Mouse (Mus musculus): Measurements from ENCODE around the gene Slc44a5. TPM values are rescaled to one million over a fixed set of nuclear protein-coding genes. Genes with fewer than 3 reads are reported as not detected.

Gene Slc44a5
- total and polyA plus RNA-seq, 2 experiments = not detected

DNA sequence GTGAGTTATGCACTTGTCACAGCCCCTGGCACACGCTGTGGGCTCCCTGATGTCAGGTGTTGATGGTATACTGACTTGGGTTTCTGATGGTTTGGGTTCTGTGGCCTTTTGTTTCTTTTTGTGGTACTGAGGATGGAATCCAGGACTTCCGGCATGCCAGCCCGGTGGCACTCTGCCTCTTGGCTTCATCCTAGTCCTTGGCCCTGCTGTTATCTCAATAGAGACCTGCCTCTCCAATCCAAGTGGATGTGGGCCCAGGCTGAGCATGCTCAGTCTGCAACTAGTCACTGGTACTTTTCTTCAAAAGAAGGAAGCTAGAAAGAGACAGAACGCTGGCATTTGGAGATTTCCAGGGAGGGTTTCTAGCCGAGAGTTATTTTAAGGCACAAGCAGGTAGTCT, 318.9 kb downstream of the Slc44a5 start:
- H3K36me3 ChIP-seq (ENCODE audit: control insufficient read depth, insufficient read depth, low read length) = no peaks in the 10 kb centered on the region
- H3K27ac ChIP-seq (replicated peaks; ENCODE audit: insufficient read depth, low read depth, low read length) = no peak overlapping the region
- no peak overlapping the region for H3K9ac ChIP-seq (ENCODE audit: low read depth, low read length)
- DNase-seq (ENCODE audit: extremely low read depth, low read depth, low spot score) = no peak
- H3K4me3 ChIP-seq (ENCODE audit: insufficient read depth, low read depth, low read length) = no peak overlapping the region
- 0 out of 2 replicates have a peak, but pooled peaks cover 2% of the 10 kb centered on the region for H3K27me3 ChIP-seq (ENCODE audit: control insufficient read depth, insufficient read depth, low read length)
- no peak for TF ChIP-seq POLR2A (IDR thresholded peaks at IDR 0.05; ENCODE audit: extremely low read depth, insufficient read depth, low read length)
- no peak for TF ChIP-seq CTCF (IDR thresholded peaks at IDR 0.05; ENCODE audit: low read depth, low read length)
- no peaks in the 10 kb centered on the region for H3K79me2 ChIP-seq (ENCODE audit: control insufficient read depth, insufficient read depth, low read length)
- 69% methylated on average over 5 of the region's 5 CpGs for WGBS
- H3K4me1 ChIP-seq (ENCODE audit: control insufficient read depth, insufficient read depth, low read length) = no peaks in the 10 kb centered on the region

DNA sequence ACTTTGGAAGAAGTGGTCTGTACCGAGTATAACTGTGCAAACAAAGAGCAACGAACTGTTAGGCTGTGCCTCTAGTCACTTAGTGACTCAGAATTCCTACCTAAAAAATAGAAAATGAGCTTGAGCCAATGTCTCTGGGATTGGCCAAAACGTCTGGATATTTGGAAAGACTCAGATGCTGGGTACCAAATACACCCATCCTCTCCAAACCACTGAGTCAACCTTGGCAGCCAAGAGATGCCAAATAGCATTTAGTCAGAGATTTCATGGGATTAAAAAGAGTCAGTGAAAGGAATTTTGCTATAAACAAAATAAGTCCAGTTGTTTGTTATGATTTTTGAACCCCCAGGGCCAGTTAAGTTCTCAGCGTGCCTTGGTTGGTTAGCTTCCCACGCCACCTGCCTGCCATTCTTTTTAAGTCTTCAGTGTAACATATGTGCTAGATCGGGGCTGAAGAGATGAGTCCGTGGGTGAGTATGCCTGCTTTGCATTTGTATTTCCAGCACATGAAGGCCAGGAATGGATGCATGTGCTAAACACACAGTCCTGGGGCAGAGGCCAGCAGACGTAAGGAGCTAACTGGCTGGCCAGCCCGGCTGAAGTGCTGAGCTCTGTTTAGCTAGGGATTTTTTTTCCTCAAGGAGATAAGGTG, 320.7 kb downstream of the Slc44a5 start:
- Histone ChIP-seq H3K36me3 (ENCODE audit: control insufficient read depth, insufficient read depth, low read length) (no peaks in the 10 kb centered on the region), H3K79me2 (ENCODE audit: control insufficient read depth, insufficient read depth, low read length) (no peaks in the 10 kb centered on the region), H3K27me3 (ENCODE audit: control insufficient read depth, insufficient read depth, low read length) (0 out of 2 replicates have a peak, but pooled peaks cover 2% of the 10 kb centered on the region), H3K27ac (replicated peaks; ENCODE audit: insufficient read depth, low read depth, low read length) (no peak overlapping the region), H3K9ac (ENCODE audit: low read depth, low read length) (no peak overlapping the region), H3K4me3 (ENCODE audit: insufficient read depth, low read depth, low read length) (no peak overlapping the region), H3K4me1 (ENCODE audit: control insufficient read depth, insufficient read depth, low read length) (no peaks in the 10 kb centered on the region)
- 52% methylated on average over 9 of the region's 9 CpGs for WGBS
- no peak for TF ChIP-seq POLR2A (IDR thresholded peaks at IDR 0.05; ENCODE audit: extremely low read depth, insufficient read depth, low read length)
- no peak for TF ChIP-seq CTCF (IDR thresholded peaks at IDR 0.05; ENCODE audit: low read depth, low read length)
- no peak for DNase-seq (ENCODE audit: extremely low read depth, low read depth, low spot score)

DNA sequence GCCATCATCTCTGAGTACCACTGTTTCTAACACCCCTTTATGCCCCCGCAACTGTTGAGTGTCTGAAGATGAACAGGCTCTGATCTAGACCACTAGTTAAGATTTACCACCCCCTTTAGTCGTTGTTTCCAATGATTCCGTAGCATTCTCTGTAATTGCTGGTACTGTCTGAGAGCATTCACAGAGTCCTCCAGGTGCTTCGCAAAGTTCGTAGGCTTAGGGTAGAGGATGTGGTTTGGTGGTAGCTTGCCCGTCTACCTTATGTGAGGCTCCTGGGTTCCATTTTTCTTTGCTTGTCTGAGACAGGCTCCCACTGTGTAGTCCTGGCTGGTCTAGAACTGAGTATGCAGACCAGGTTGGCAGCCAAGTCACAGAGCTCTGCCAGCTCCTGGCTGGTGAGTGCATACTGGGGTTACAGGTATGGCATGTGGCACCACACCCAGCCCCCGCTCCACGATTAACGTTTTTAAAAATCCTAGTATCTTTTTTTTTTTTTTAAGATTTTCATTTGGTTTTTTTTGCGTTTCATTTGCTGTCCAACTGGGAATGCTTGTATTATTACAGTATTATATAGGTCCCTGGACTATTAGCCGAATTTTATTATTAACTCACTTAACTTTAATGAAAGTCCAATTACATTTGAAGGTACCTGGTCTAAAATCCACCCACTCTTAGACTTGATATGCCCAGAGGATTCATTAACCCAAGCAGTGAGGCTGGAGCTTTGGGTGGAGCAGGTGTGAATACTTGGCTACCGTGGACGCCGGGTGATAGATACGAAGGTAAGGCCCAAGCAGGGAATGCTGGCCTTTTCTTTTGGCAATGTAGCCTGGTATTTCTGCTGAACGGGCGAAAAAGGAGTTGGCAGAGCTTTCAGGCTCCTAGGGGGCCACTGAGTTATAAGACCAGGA, 321.9 kb downstream of the Slc44a5 start:
- H3K79me2 ChIP-seq (ENCODE audit: control insufficient read depth, insufficient read depth, low read length) = no peaks in the 10 kb centered on the region
- H3K4me3 ChIP-seq (ENCODE audit: insufficient read depth, low read depth, low read length) = no peak overlapping the region
- TF ChIP-seq POLR2A (IDR thresholded peaks at IDR 0.05; ENCODE audit: extremely low read depth, insufficient read depth, low read length) (no peak), CTCF (IDR thresholded peaks at IDR 0.05; ENCODE audit: low read depth, low read length) (no peak)
- H3K36me3 ChIP-seq (ENCODE audit: control insufficient read depth, insufficient read depth, low read length) = no peaks in the 10 kb centered on the region
- H3K27ac ChIP-seq (replicated peaks; ENCODE audit: insufficient read depth, low read depth, low read length) = no peak overlapping the region
- 0 out of 2 replicates have a peak, but pooled peaks cover 2% of the 10 kb centered on the region for H3K27me3 ChIP-seq (ENCODE audit: control insufficient read depth, insufficient read depth, low read length)
- DNase-seq (ENCODE audit: extremely low read depth, low read depth, low spot score) = no peak
- H3K9ac ChIP-seq (ENCODE audit: low read depth, low read length) = no peak overlapping the region
- 90% methylated on average over 17 of the region's 17 CpGs for WGBS
- H3K4me1 ChIP-seq (ENCODE audit: control insufficient read depth, insufficient read depth, low read length) = no peaks in the 10 kb centered on the region

DNA sequence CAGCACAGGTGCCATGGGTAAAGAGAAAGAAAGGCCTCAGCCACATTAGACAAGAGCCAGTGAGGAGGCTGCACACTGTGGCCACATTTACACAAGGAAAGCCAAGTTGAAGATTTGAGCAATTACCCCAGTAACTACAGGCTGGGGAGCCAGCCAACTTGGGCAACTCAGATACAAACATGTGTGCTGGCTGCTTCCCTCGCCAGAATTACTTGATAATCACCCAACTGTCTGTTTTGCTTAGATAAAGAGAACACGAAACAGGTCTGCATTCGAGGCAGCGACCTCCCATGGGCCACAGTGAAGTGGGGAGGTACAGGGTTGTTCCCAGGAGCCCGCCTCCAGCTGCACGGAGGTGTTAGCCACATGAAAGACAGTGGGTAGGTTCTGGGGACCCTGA, 324.3 kb downstream of the Slc44a5 start:
- WGBS = 31% methylated on average over 6 of the region's 6 CpGs
- Histone ChIP-seq H3K27me3 (ENCODE audit: control insufficient read depth, insufficient read depth, low read length) (0 out of 2 replicates have a peak, but pooled peaks cover 2% of the 10 kb centered on the region), H3K79me2 (ENCODE audit: control insufficient read depth, insufficient read depth, low read length) (no peaks in the 10 kb centered on the region), H3K27ac (replicated peaks; ENCODE audit: insufficient read depth, low read depth, low read length) (no peak overlapping the region), H3K4me1 (ENCODE audit: control insufficient read depth, insufficient read depth, low read length) (no peaks in the 10 kb centered on the region), H3K4me3 (ENCODE audit: insufficient read depth, low read depth, low read length) (no peak overlapping the region), H3K9ac (ENCODE audit: low read depth, low read length) (no peak overlapping the region), H3K36me3 (ENCODE audit: control insufficient read depth, insufficient read depth, low read length) (no peaks in the 10 kb centered on the region)
- peak; percentile 55 for DNase-seq (ENCODE audit: extremely low read depth, low read depth, low spot score)
- TF ChIP-seq POLR2A (IDR thresholded peaks at IDR 0.05; ENCODE audit: extremely low read depth, insufficient read depth, low read length) (no peak), CTCF (IDR thresholded peaks at IDR 0.05; ENCODE audit: low read depth, low read length) (no peak)

DNA sequence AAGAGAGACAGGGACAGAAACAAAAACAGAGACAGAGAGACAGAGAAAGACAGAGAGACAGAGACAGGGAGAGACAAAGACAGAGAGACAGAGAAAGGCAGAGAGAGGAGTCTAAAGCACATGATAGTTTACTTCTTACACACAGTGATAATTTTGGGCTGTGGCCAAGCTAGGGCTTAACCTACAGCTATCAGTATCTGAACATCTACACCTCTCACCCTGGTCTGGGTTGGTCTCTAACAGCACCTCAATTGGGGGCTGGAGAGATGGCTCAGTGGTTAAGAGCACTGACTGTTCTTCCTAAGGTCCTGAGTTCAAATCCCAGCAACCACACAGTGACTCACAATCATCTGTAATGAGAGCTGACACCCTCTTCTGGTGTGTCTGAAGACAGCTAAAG, 325.3 kb downstream of the Slc44a5 start:
- no peak overlapping the region for H3K4me3 ChIP-seq (ENCODE audit: insufficient read depth, low read depth, low read length)
- no peaks in the 10 kb centered on the region for H3K36me3 ChIP-seq (ENCODE audit: control insufficient read depth, insufficient read depth, low read length)
- no peaks in the 10 kb centered on the region for H3K27me3 ChIP-seq (ENCODE audit: control insufficient read depth, insufficient read depth, low read length)
- no peak overlapping the region for H3K27ac ChIP-seq (replicated peaks; ENCODE audit: insufficient read depth, low read depth, low read length)
- H3K9ac ChIP-seq (ENCODE audit: low read depth, low read length) = no peak overlapping the region
- TF ChIP-seq POLR2A (IDR thresholded peaks at IDR 0.05; ENCODE audit: extremely low read depth, insufficient read depth, low read length) (no peak), CTCF (IDR thresholded peaks at IDR 0.05; ENCODE audit: low read depth, low read length) (no peak)
- DNase-seq (ENCODE audit: extremely low read depth, low read depth, low spot score) = no peak
- no peaks in the 10 kb centered on the region for H3K4me1 ChIP-seq (ENCODE audit: control insufficient read depth, insufficient read depth, low read length)
- H3K79me2 ChIP-seq (ENCODE audit: control insufficient read depth, insufficient read depth, low read length) = no peaks in the 10 kb centered on the region
